Mouse (Mus musculus) Muller cell, postnatal 12 days (primary cell): Measurements from ENCODE around the gene Agpat2.
A peak's percentile ranks its signal among the peaks of the same experiment; 100 is the strongest.

ENCODE experiments used
- DNase-seq: peaks from one replicate; pipeline ENCODE4 v3.0.0-alpha.2; 2015; ENCODE audit errors: inconsistent ontology term

Gene Agpat2

GRCm38 (mm10) chr2:26596898-26597297 lies 7.3 kb downstream of the Agpat2 start:
- no peak for DNase-seq

DNA sequence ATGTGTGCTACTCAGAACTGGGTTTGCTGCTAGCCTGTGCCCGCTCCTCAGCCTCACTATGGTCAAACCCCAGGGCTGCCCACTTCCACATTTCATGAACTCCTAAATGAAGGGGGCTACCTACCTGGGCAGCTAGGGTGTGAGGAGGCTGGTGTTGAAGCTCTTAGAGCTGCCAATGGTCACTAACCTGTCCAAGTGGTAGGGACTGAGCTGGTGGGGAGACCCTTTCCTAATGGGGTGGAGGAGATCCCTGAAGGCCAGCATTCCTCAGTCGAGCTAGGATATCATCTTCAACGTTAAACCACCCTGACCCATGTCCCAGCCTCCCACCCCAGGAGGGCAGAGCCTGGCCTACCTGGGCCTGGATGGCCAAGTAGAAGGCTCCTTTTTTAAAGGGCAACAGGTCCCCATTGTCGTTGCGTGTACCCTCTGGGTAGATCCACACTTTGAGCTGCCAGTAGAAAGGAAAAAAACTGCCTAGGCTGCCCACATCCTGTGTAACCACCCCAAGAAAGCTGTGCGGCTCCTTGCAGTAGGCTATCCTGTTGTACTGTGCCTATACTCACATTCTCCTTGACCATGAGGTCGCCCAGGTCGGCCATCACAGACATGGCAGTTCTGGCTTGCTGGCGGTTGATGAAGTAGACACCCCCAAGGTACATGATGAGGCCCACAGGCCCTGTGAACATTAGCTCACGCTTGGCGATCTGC lies 8.3 kb downstream of the Agpat2 start:
- no peak for DNase-seq

DNA sequence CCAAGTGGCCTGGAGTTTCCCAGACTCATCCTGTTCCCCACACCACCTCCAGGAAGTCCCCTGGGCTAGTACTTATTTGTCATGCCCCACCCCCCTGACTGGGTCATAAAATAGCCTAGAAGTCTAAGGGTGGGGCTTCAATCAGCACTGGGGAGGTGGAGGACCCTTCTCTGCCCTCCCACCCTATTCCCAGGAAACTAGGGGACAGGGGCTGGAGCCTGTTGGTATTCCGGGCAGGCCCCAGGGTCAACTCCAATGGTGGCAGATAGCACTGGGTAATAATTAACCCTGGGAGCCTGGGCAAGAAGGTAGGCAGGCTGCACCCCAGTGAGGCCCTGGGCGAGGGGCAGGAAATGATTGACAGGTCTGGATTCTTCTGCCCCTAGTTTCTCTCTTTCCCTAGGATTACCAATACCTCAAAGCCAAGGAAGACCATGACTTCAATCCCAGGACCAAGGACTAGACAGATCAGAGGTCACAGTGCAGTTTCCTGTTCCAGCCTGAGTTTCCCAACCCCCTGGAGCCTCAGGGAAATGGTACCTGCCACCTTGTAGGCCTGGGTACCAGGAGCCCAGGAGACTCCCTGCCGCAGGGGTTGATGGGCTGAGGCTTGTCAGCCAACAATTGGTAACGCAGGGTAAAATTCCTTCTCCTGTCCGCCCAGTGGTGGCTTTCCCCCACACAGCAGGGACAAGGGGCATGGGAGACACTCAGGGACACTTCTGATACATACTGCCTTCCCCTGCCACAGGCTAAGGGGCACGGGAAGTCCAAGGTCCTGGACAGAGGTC lies 9.1 kb downstream of the Agpat2 start:
- no peak for DNase-seq

DNA sequence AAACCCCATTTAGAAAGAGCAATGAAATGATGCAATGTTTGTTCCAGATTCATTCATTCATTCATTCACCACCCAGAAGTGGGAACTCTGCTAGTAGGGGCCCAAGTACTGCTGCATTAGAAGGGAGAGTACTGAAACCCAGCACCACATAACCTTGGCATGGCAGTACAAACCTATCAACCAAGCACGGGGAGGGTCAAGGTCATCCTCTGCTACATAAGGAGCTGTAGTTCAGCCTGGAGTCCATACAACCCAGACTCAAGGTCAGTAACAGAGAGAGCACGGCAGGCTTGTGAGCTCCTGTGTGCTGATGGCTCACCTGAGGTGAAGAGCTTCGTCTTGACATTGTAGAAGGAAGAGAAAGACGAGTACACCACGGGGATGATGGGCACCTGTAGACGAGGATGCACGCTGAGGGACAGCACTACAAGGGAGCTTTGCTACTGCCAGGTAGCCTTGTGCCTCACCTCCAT lies 9.7 kb downstream of the Agpat2 start:
- no peak for DNase-seq

DNA sequence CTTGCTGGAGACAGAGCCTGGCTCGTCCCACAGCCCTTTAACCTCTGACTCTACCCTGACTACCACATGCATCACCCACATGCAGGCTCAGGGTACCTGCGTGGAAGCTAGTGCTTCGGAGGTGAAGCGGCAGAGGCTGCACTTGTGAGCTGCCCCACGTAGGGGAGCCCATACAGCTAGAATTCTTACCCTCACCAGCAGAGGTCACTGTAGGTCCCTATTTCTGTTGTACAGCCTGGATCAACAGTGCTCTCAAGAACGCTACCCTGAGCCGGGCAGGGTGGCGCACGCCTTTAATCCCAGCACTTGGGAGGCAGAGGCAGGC lies 10.2 kb downstream of the Agpat2 start:
- peak; percentile 61 for DNase-seq

GRCm38 (mm10) chr2:26593211-26594021 lies 10.8 kb downstream of the Agpat2 start:
- DNase-seq = no peak

GRCm38 (mm10) chr2:26591416-26591815 lies 12.8 kb downstream of the Agpat2 start:
- no peak for DNase-seq

- no peak for DNase-seq
Observed at GRCm38 (mm10) chr2:26590962-26591361, 13.3 kb downstream of the Agpat2 start.

GRCm38 (mm10) chr2:26590282-26590681 lies 13.9 kb downstream of the Agpat2 start:
- no peak for DNase-seq

GRCm38 (mm10) chr2:26589284-26589683 lies 14.9 kb downstream of the Agpat2 start:
- no peak for DNase-seq

GRCm38 (mm10) chr2:26588573-26588972 lies 15.6 kb downstream of the Agpat2 start:
- no peak for DNase-seq

DNA sequence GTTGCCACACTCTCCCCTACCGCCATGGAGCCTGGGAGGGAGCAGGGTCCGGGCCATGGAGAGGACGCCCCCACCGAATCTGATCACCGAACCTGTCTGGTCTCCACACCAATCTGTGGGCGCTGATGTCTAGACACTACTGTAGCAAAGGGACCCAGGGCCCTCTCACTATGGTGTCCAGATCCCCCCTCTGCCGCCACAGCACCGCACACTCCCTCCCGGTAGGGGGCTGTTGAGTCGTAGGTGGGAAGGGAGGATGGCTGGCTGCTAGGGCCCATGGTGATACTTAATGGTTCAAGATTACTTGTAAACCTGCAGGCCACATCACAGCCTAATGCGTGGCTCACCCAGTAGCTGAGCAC lies 17.2 kb downstream of the Agpat2 start:
- peak; percentile 22 for DNase-seq

DNA sequence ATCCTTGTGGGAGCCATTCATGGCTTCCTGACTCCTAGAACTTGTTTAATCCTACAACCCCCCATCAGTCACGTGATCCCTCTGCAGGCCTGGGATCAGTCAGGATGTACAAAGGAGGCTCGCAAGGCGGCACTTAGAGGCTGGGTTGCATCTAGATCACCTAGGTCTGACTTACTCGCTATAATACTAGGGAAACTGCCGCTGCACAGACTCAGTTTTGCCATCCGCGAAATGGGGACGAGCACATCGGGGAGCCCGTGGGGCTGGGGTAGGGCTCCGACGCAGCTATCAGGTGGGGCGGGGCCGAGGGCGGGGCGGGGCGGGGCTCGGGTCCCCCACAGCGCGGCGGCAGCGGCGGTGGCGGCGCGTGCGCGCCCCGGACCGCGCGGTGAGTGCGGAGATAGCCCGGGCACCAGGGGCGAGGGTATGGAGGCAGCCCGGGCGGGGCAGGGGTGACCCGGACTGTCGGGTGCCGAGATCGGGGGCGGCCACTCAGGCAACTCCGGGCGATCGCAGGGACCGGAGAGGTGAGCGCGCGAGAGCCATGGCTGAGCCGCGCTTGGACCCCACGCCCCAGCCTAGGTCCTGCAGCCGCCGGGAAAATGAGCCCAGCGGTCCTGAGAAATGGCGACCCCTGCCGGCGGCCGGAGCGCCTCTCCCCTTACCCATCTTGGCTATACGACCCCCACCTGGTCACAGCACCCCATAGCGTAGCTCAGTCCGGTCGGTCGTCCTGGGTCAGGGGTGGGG lies 17.7 kb downstream of the Agpat2 start, which contains the start of gene Gm20532:
Gene Gm20532 (plus strand): TSS at position 346 of the 750 bp plus-strand sequence.
- DNase-seq = peak; percentile 70

- DNase-seq = no peak
Observed at GRCm38 (mm10) chr2:26585713-26586112, 18.5 kb downstream of the Agpat2 start.

DNA sequence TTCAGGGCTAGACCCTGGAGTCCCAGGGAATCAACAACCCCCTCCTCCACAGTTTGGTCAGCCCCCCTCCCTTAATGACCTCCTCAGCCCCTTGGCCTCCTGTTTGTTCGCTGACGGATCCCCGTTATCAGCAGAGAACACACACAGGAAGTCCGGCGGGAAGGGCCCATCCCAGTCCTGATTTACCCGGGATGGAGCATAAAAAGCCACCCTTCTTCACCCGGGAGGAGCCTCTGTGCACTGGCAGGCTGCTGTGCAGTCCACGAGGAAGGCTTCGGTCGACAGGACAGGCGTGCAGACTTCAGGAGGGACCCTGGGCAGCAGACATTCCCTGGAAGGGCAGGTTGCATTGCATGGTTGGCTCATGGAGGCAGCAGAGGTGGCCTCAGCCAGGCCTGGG lies 20.6 kb downstream of the Agpat2 start:
- no peak for DNase-seq

- DNase-seq = no peak
Observed at GRCm38 (mm10) chr2:26582741-26583140, 21.5 kb downstream of the Agpat2 start.

- no peak for DNase-seq
Observed at GRCm38 (mm10) chr2:26582203-26582602, 22.0 kb downstream of the Agpat2 start.

GRCm38 (mm10) chr2:26580751-26581150 lies 23.5 kb downstream of the Agpat2 start:
- no peak for DNase-seq

- no peak for DNase-seq
Observed at GRCm38 (mm10) chr2:26579714-26580113, 24.5 kb downstream of the Agpat2 start, which contains the start of gene Egfl7. TSS of gene Egfl7 (plus strand) at chr2:26580014.

DNA sequence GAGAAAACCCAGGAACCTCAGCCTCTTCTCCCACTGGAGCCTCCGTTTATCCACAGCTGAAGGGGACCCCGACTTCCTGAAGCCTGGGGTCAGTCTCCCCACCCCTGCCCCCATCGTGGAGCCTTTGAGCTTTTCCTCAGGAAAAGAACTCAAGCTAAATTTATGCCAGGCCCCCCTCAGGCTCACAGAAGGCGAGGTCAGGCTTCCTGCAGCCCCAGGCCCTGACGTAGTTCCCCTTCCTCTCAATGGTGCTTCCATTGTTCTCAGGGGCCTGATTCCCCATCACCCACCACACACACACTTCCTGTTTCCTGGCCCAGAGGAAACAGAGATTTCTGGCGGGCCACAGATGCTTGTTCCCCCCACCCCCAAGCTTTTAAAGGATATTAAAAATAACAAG lies 25.8 kb downstream of the Agpat2 start:
- no peak for DNase-seq

- peak; percentile 35 for DNase-seq
Observed at GRCm38 (mm10) chr2:26576462-26576861, 27.8 kb downstream of the Agpat2 start.

DNA sequence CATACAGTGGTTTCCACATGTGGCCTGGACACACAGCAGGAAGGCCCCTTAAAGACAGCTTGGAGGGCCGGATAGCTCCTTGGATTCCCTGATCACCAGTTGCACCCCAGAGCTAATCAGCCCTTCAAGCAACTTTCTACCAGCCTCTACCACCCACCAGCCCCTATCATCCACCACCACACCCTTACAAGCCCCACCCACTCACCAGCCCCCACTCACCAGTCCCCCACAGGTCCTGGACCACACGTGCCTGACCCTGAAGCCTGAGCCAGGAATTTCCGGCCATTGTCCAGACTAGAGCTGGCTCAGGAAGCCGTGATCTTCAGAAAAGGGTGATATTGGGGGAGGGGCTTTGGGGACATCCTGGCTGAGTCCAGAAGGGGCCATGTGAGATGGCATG lies 28.4 kb downstream of the Agpat2 start:
- DNase-seq = no peak
